Comparison of ENCODE assay signal across 8 mouse cellular contexts in the genomic region with DNA sequence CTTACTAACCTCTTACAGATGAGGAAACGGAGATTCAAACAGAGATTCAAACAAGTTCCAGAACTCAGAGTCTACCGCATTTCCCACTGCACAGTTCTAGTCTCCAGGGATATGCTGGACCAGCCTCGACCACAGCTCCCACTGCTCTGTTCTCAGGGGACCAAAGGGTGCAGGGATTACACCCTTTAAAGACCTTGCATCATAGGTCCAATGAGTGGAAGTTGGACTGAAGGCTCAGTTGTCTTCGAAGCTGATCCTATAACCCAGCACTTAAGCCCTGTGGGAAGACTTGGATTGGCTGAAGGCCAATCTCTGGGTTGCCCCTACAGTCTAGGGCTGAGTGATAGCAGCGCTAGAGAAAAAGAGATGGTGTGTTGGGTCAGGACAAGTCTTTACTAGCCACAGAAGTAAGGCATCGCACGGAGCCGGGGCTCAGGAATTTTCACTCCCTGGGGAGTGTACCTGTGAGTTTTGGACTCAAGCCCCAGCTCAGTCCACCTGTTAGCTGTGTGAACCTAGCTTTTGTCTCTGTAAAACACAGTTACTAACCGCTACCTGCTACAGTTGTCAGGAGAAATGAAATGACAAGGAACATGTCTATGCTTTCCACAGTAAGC. TPM values are rescaled to one million over a fixed set of nuclear protein-coding genes. Genes with fewer than 3 reads are reported as not detected.
DNase-seq lines count a peak whose midpoint lies in the region; ATAC-seq lines count a peak whose summit lies in the region.

No protein-coding gene starts in this region.

- WGBS in forebrain, embryonic 13.5 days = 87% methylated on average over 9 of the region's 9 CpGs
- 93% methylated on average over 9 of the region's 9 CpGs for WGBS in limb, embryonic 11.5 days
- WGBS in stomach, embryonic 14.5 days = 80% methylated on average over 9 of the region's 9 CpGs

- H3K36me3 ChIP-seq in megakaryocyte, embryonic 14.5 days (replicated peaks; ENCODE audit: low read length) = peaks cover 51% of the 10 kb centered on the region
- peaks cover 46% of the 10 kb centered on the region for H3K36me3 ChIP-seq in forebrain, embryonic 13.5 days (ENCODE audit: poor library complexity, severe bottlenecking)
- peaks cover 14% of the 10 kb centered on the region for H3K36me3 ChIP-seq in limb, embryonic 11.5 days (ENCODE audit: control insufficient read depth, insufficient read depth, low read length)
- peaks cover 35% of the 10 kb centered on the region for H3K36me3 ChIP-seq in stomach, embryonic 14.5 days (ENCODE audit: control insufficient read depth, insufficient read depth, low read length)

- peak overlapping the region; percentile 97 for H3K9ac ChIP-seq in forebrain, embryonic 13.5 days
- H3K9ac ChIP-seq in limb, embryonic 11.5 days (ENCODE audit: low read length) = peak overlapping the region; percentile 80; the same call in 1 of the 2 replicates
- H3K9ac ChIP-seq in stomach, embryonic 14.5 days (replicated peaks; ENCODE audit: low read depth, low read length) = 0 out of 2 replicates have a peak overlapping the region, but pooled peaks have one; percentile 93

- peak overlapping the region; percentile 96 for H3K4me2 ChIP-seq in forebrain, embryonic 13.5 days
- H3K4me2 ChIP-seq in limb, embryonic 11.5 days (ENCODE audit: low read depth, severe bottlenecking) = peak overlapping the region; percentile 74
- peak overlapping the region; percentile 78 for H3K4me2 ChIP-seq in stomach, embryonic 14.5 days (replicated peaks; ENCODE audit: low read depth, low read length)

- H3K4me3 ChIP-seq in megakaryocyte, embryonic 14.5 days (replicated peaks) = peak overlapping the region; percentile 98
- H3K4me3 ChIP-seq in forebrain, embryonic 13.5 days = peak overlapping the region; percentile 92
- peak overlapping the region; percentile 70; the same call in 1 of the 2 replicates for H3K4me3 ChIP-seq in limb, embryonic 11.5 days (ENCODE audit: low read depth, low read length)
- H3K4me3 ChIP-seq in stomach, embryonic 14.5 days (ENCODE audit: low read depth, low read length) = peak overlapping the region; percentile 62

- no peak for DNase-seq in limb, embryonic 11.5 days (ENCODE audit: low spot score)
- no peak for DNase-seq in left cerebral cortex, postnatal 25 days (ENCODE audit: low spot score in 2 of 2)
- DNase-seq in cerebellum, postnatal 14 days = no peak
- no peak for DNase-seq in adipocyte (ENCODE audit: low spot score)

- no peak for ATAC-seq in megakaryocyte, adult 5-6 weeks (ENCODE audit: poor library complexity, severe bottlenecking)
- no peak for ATAC-seq in forebrain, embryonic 13.5 days
- ATAC-seq in limb, embryonic 11.5 days (ENCODE audit: insufficient number of reproducible peaks, low FRiP score, low TSS enrichment, low read depth) = no peak
- no peak for ATAC-seq in stomach, embryonic 14.5 days (ENCODE audit: insufficient number of reproducible peaks, insufficient read depth, low FRiP score, low read depth)

- peaks cover 81% of the 10 kb centered on the region for H3K4me1 ChIP-seq in megakaryocyte, embryonic 14.5 days
- peaks cover 24% of the 10 kb centered on the region for H3K4me1 ChIP-seq in forebrain, embryonic 13.5 days
- peaks cover 6% of the 10 kb centered on the region for H3K4me1 ChIP-seq in limb, embryonic 11.5 days (ENCODE audit: control insufficient read depth, insufficient read depth, low read length)
- H3K4me1 ChIP-seq in stomach, embryonic 14.5 days (ENCODE audit: control insufficient read depth, insufficient read depth, low read length) = peaks cover 11% of the 10 kb centered on the region

- H3K27ac ChIP-seq in forebrain, embryonic 13.5 days = no peak overlapping the region
- no peak overlapping the region for H3K27ac ChIP-seq in limb, embryonic 11.5 days (replicated peaks; ENCODE audit: low read depth, low read length)
- H3K27ac ChIP-seq in stomach, embryonic 14.5 days (ENCODE audit: low read length) = no peak overlapping the region

- intact Hi-C loops in left cerebral cortex, postnatal 25 days (cut with DNase I) = loop anchor here (2.0 to 5.0 kb wide), 2 partner anchors 45 to 76 kb away; a partner anchor contains a TSS

- no peaks in the 10 kb centered on the region for H3K27me3 ChIP-seq in megakaryocyte, embryonic 14.5 days (replicated peaks)
- no peaks in the 10 kb centered on the region for H3K27me3 ChIP-seq in forebrain, embryonic 13.5 days
- H3K27me3 ChIP-seq in limb, embryonic 11.5 days (ENCODE audit: control insufficient read depth, insufficient read depth, low read length) = no peaks in the 10 kb centered on the region
- no peaks in the 10 kb centered on the region for H3K27me3 ChIP-seq in stomach, embryonic 14.5 days (ENCODE audit: control insufficient read depth, insufficient read depth, low read length)

- no peaks in the 10 kb centered on the region for H3K9me3 ChIP-seq in megakaryocyte, embryonic 14.5 days
- H3K9me3 ChIP-seq in forebrain, embryonic 13.5 days (replicated peaks) = no peaks in the 10 kb centered on the region
- no peaks in the 10 kb centered on the region for H3K9me3 ChIP-seq in limb, embryonic 11.5 days (ENCODE audit: control insufficient read depth, low read length)
- H3K9me3 ChIP-seq in stomach, embryonic 14.5 days (ENCODE audit: control insufficient read depth, low read depth, low read length) = no peaks in the 10 kb centered on the region

RNA-seq across cellular contexts. Expression of a gene that starts 1.6 kb away (rescaled TPM):
- 94.0 and 146 TPM in 2 replicates for polyA plus RNA-seq in megakaryocyte, embryonic 14.5 days (2012; ENCODE audit: insufficient read depth, low replicate concordance)
- 18.2 and 20.6 TPM in 2 replicates for total RNA-seq in megakaryocyte, adult 5-6 weeks (2015)
- total RNA-seq in megakaryocyte, adult 5-6 weeks (2017) = 9.9 and 10.6 TPM in 2 replicates
- polyA plus RNA-seq in forebrain, embryonic 13.5 days (2015; fragmentation: Nextera tagmentation; extraction: Ambion mirVana) = 55.8 and 61.6 TPM in 2 replicates
- 50.7 and 51.3 TPM in 2 replicates for polyA plus RNA-seq in limb, embryonic 11.5 days (2014; fragmentation: Nextera tagmentation; extraction: Ambion mirVana)
- polyA plus RNA-seq in stomach, embryonic 14.5 days (2014; fragmentation: Nextera tagmentation; extraction: Ambion mirVana) = 39.4 and 42.2 TPM in 2 replicates
- total RNA-seq in left cerebral cortex, postnatal 25 days (2021) = 10 to 100 TPM; 74.1 to 78.9 TPM

RNA-seq across cellular contexts. Expression of a gene that starts 10.7 kb away (rescaled TPM):
- 1.1 and 1.4 TPM in 2 replicates for polyA plus RNA-seq in megakaryocyte, embryonic 14.5 days (2012; ENCODE audit: insufficient read depth, low replicate concordance)
- total RNA-seq in megakaryocyte, adult 5-6 weeks (2015) = 0.07 and 0.52 TPM in 2 replicates
- total RNA-seq in megakaryocyte, adult 5-6 weeks (2017) = not detected in 2 replicates
- 0.19 and 0.32 TPM in 2 replicates for polyA plus RNA-seq in forebrain, embryonic 13.5 days (2015; fragmentation: Nextera tagmentation; extraction: Ambion mirVana)
- 16.0 and 18.8 TPM in 2 replicates for polyA plus RNA-seq in limb, embryonic 11.5 days (2014; fragmentation: Nextera tagmentation; extraction: Ambion mirVana)
- polyA plus RNA-seq in stomach, embryonic 14.5 days (2014; fragmentation: Nextera tagmentation; extraction: Ambion mirVana) = 0.07 TPM in 1 of 2 replicates, not detected in the other
- total RNA-seq in left cerebral cortex, postnatal 25 days (2021) = under 1 TPM; 0.32 to 0.39 TPM

RNA-seq across cellular contexts. Expression of a gene that starts 13.6 kb away (rescaled TPM):
- 19.3 and 43.5 TPM in 2 replicates for polyA plus RNA-seq in megakaryocyte, embryonic 14.5 days (2012; ENCODE audit: insufficient read depth, low replicate concordance)
- 40.2 and 44.3 TPM in 2 replicates for total RNA-seq in megakaryocyte, adult 5-6 weeks (2015)
- total RNA-seq in megakaryocyte, adult 5-6 weeks (2017) = 33.8 and 44.9 TPM in 2 replicates
- 114 and 123 TPM in 2 replicates for polyA plus RNA-seq in forebrain, embryonic 13.5 days (2015; fragmentation: Nextera tagmentation; extraction: Ambion mirVana)
- 165 and 170 TPM in 2 replicates for polyA plus RNA-seq in limb, embryonic 11.5 days (2014; fragmentation: Nextera tagmentation; extraction: Ambion mirVana)
- 134 and 144 TPM in 2 replicates for polyA plus RNA-seq in stomach, embryonic 14.5 days (2014; fragmentation: Nextera tagmentation; extraction: Ambion mirVana)
- 10 to 100 TPM; 76.3 to 92.6 TPM for total RNA-seq in left cerebral cortex, postnatal 25 days (2021)

RNA-seq across cellular contexts. Expression of a gene that starts 29.7 kb away (rescaled TPM):
- 956 and 1,090 TPM in 2 replicates for polyA plus RNA-seq in megakaryocyte, embryonic 14.5 days (2012; ENCODE audit: insufficient read depth, low replicate concordance)
- 75.5 and 84.4 TPM in 2 replicates for total RNA-seq in megakaryocyte, adult 5-6 weeks (2015)
- total RNA-seq in megakaryocyte, adult 5-6 weeks (2017) = 26.1 and 40.5 TPM in 2 replicates
- 52.4 and 60.0 TPM in 2 replicates for polyA plus RNA-seq in forebrain, embryonic 13.5 days (2015; fragmentation: Nextera tagmentation; extraction: Ambion mirVana)
- 62.0 and 66.3 TPM in 2 replicates for polyA plus RNA-seq in limb, embryonic 11.5 days (2014; fragmentation: Nextera tagmentation; extraction: Ambion mirVana)
- polyA plus RNA-seq in stomach, embryonic 14.5 days (2014; fragmentation: Nextera tagmentation; extraction: Ambion mirVana) = 45.6 and 52.1 TPM in 2 replicates
- 100 to 1,000 TPM; 114 TPM for total RNA-seq in left cerebral cortex, postnatal 25 days (2021)

RNA-seq across cellular contexts. Expression of a gene that starts 45.0 kb away (rescaled TPM):
- 97.9 and 143 TPM in 2 replicates for polyA plus RNA-seq in megakaryocyte, embryonic 14.5 days (2012; ENCODE audit: insufficient read depth, low replicate concordance)
- total RNA-seq in megakaryocyte, adult 5-6 weeks (2015) = 6.7 and 6.8 TPM in 2 replicates
- 21.4 and 25.0 TPM in 2 replicates for total RNA-seq in megakaryocyte, adult 5-6 weeks (2017)
- polyA plus RNA-seq in forebrain, embryonic 13.5 days (2015; fragmentation: Nextera tagmentation; extraction: Ambion mirVana) = 18.7 and 22.4 TPM in 2 replicates
- 25.8 and 28.1 TPM in 2 replicates for polyA plus RNA-seq in limb, embryonic 11.5 days (2014; fragmentation: Nextera tagmentation; extraction: Ambion mirVana)
- polyA plus RNA-seq in stomach, embryonic 14.5 days (2014; fragmentation: Nextera tagmentation; extraction: Ambion mirVana) = 28.4 and 29.7 TPM in 2 replicates
- 10 to 100 TPM; 10.8 to 14.4 TPM for total RNA-seq in left cerebral cortex, postnatal 25 days (2021)
